Mouse (Mus musculus) heart, embryonic 10.5 days (tissue): ENCODE results near the gene Gm29776. TPM values are rescaled to one million over a fixed set of nuclear protein-coding genes. Genes with fewer than 3 reads are reported as not detected.
A peak's percentile ranks its signal among the peaks of the same experiment; 100 is the strongest.

ENCODE experiments used
- DNase-seq: peaks from one replicate; pipeline ENCODE4 v3.0.0-alpha.2; 2017; ENCODE audit warnings: low spot score
- H3K27ac ChIP-seq: fragments of 300-500 bp; sonication (generic); 2 replicates; pipeline ENCODE4 v1.5.1; 2016; ENCODE audit warnings: mild to moderate bottlenecking
- H3K27me3 ChIP-seq: fragments of 300-500 bp; sonication (generic); 2 replicates; pipeline ENCODE4 v1.6.1; 2016; ENCODE audit warnings: mild to moderate bottlenecking; ENCODE audit not compliant: poor library complexity, insufficient read depth, severe bottlenecking
- H3K36me3 ChIP-seq: fragments of 300-500 bp; sonication (generic); 2 replicates; pipeline ENCODE4 v1.6.1; 2016; ENCODE audit warnings: mild to moderate bottlenecking, moderate library complexity
- H3K4me1 ChIP-seq: fragments of 300-500 bp; sonication (generic); 2 replicates; pipeline ENCODE4 v1.6.1; 2016; ENCODE audit warnings: mild to moderate bottlenecking
- H3K4me3 ChIP-seq: fragments of 300-500 bp; sonication (generic); 2 replicates; pipeline ENCODE4 v1.5.1; 2016; ENCODE audit warnings: mild to moderate bottlenecking, moderate library complexity
- H3K9me3 ChIP-seq: fragments of 300-500 bp; sonication (generic); 2 replicates; pipeline ENCODE4 v1.6.1; 2016; ENCODE audit warnings: mild to moderate bottlenecking, moderate library complexity
- WGBS: fragments of 180-500 bp; shearing (Covaris S2); methylation state at CpG from one replicate; pipeline ENCODE4 v1.1.7; 2016; 5-methylcytosine and 5-hydroxymethylcytosine counted together
- polyA plus RNA-seq: library from polyadenylated mRNA; unstranded; fragments of >200 nt; fragmentation: Nextera tagmentation; extraction: Ambion mirVana; gene quantifications from 2 replicates; pipeline ENCODE4 v1.2.1, GENCODE M21; 2016

Gm29776 gene
- polyA plus RNA-seq, 1 experiment from 2014 or later, result 0.10 TPM

DNA sequence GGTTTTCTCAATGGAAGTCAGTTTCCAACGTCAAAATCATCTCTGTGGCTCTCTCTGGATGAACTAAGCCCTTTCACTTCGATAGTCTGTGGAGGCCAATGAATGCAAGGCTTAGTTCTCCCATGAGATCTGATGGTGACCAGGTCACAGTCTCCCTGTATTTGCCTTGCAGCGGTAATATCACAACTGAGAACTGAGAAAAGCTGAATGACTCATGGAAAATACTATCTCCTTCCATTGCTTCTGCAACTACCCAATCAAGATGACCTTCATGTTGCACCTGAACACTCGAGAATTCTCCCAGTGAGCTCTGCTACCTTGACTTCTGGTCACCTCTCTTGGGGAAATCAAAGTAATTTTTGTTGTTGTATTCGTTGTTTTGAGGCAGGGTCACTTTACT, 28.9 kb upstream of the Gm29776 start:
- H3K27ac ChIP-seq, result no peak overlapping the region
- no peaks in the 10 kb centered on the region for H3K9me3 ChIP-seq
- no peak overlapping the region for H3K4me3 ChIP-seq
- WGBS, result 70% methylated on average over 5 of the region's 5 CpGs
- no peak for DNase-seq
- peaks cover 4% of the 10 kb centered on the region; the same call in 1 of the 2 replicates for H3K4me1 ChIP-seq
- H3K27me3 ChIP-seq, result peaks cover 20% of the 10 kb centered on the region; the same call in 1 of the 2 replicates
- H3K36me3 ChIP-seq, result no peaks in the 10 kb centered on the region

DNA sequence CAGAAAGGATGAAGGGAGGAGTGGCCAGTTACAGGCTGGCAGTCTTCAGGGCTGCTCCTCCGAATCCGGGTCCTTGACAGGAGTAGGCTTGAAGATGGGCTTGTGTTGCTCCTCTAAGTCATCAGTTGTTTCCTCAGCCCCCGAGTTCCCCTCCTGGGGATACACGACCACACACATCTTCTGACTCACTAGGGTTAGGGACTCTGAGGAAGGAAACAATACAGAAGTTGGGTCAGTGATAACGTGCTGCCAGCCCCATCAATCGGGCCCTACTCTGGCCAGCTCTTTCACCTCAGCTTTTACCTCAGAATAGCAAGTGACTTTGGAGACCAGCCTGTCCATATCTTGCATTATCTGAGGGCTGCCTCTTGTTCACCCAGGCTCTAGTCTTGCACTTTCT, 25.4 kb upstream of the Gm29776 start:
- WGBS, result 64% methylated on average over 6 of the region's 6 CpGs
- Histone ChIP-seq H3K4me1 (no peaks in the 10 kb centered on the region), H3K27me3 (0 out of 2 replicates have a peak, but pooled peaks cover 11% of the 10 kb centered on the region), H3K4me3 (no peak overlapping the region), H3K9me3 (no peaks in the 10 kb centered on the region), H3K36me3 (no peaks in the 10 kb centered on the region), H3K27ac (no peak overlapping the region)
- no peak for DNase-seq

DNA sequence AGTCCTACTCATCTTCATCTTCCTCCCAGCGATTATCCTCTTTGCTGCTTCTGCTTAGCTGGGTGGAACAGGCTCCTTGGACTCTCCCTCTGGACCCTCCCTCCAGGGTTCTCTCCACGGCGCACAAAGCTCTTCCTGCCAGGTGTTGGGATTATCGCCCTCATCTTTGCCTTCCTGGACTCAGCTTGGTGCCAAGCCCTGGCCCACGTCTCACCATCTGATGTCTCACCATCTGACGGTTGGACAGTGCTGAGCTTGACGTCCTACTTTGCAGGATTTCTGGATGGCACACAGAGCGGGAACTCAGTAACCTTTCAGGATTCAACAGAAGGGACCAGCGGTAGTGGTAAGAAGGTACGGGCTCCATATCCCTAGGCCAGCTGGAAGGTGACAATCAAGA, 23.1 kb upstream of the Gm29776 start:
- Histone ChIP-seq H3K4me1 (no peaks in the 10 kb centered on the region), H3K27ac (no peak overlapping the region), H3K27me3 (0 out of 2 replicates have a peak, but pooled peaks cover 10% of the 10 kb centered on the region), H3K9me3 (no peaks in the 10 kb centered on the region), H3K36me3 (no peaks in the 10 kb centered on the region), H3K4me3 (no peak overlapping the region)
- WGBS, result 77% methylated on average over 10 of the region's 10 CpGs
- DNase-seq, result no peak

DNA sequence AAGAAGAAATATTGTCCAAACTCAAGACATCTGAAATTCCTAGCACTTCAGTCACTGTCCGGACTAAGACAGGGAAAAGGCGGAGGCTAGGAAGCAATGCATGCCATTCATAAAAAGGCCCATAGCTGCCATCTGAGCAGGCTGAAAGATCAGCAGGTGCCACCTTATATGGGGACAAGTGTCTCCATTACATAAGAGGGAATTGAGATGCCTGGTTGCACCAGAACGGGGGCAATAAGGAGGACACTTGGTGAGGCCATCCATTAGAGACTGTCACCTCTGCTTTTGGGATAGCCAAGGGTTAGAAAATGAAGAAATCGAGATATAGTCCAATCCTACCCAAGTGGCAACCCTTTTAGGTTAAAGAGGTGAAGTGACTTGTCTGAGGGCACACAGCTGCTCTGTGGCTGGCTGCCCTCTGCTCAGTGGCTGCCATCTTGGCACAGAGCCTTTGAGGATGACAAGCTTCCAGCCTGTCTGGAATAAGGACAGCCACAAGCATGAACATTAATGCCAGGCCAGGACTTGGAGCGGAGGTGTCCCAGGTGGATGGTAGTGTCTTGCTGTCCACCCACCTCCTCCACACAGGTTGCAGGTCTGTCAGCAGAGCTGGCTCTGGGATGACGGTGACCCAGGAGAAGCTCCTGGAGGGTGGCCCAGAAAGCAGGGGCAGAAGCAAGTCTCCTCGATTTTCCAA, 22.2 kb upstream of the Gm29776 start:
- no peak overlapping the region for H3K27ac ChIP-seq
- 0 out of 2 replicates have a peak, but pooled peaks cover 7% of the 10 kb centered on the region for H3K27me3 ChIP-seq
- H3K4me1 ChIP-seq, result no peaks in the 10 kb centered on the region
- H3K9me3 ChIP-seq, result no peaks in the 10 kb centered on the region
- WGBS, result 84% methylated on average over 7 of the region's 7 CpGs
- DNase-seq, result no peak
- H3K36me3 ChIP-seq, result no peaks in the 10 kb centered on the region
- no peak overlapping the region for H3K4me3 ChIP-seq

DNA sequence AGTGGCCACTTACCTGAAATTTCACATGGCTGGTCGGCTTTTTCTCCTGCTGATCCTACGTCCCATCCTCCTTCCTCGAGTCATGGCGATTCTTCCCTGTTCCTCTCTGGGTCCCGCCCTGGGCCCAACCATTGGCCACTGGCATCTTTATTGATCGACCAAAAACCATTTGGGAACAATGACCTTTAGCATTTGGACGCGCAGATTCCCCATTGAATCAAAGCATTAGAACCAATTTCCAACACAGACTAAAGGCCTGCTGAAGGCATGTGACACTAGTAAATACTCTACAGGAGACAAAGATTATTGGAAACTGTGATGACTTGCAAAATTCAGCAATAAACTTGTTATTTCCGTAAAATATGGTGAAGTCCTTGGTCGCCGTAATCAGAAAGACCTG, 21.4 kb upstream of the Gm29776 start:
- WGBS, result 87% methylated on average over 11 of the region's 11 CpGs
- H3K27ac ChIP-seq, result no peak overlapping the region

DNA sequence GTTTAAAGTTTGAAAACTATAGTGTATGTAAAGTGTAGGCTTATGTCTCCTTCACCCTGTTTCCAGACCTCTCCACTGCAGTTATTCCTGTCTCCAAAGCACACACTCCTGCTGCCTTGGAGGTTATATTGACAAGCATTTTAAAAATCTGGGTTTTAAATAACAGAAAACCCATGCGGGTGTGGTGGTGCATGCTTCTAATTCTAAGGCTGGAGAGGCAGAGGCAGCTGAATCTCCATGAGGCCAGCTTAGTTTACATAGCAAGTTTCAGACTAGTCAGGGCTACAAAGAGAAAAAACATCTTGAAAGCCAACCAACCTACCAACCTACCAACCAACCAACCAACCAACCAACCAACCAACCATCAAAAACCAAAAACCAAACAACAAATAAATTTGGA, 16.8 kb upstream of the Gm29776 start:
- H3K4me1 ChIP-seq, result peaks cover 18% of the 10 kb centered on the region
- WGBS, result 74% methylated on average over 1 of the region's 1 CpGs
- no peak overlapping the region for H3K4me3 ChIP-seq
- H3K27ac ChIP-seq, result no peak overlapping the region
- DNase-seq, result no peak
- no peaks in the 10 kb centered on the region for H3K9me3 ChIP-seq
- H3K36me3 ChIP-seq, result no peaks in the 10 kb centered on the region
- H3K27me3 ChIP-seq, result peaks cover 5% of the 10 kb centered on the region; the same call in 1 of the 2 replicates

More for the DNA sequence above, 21.4 kb upstream of the Gm29776 start:
- Histone ChIP-seq H3K36me3 (no peaks in the 10 kb centered on the region), H3K4me3 (no peak overlapping the region), H3K9me3 (no peaks in the 10 kb centered on the region), H3K4me1 (peaks cover under 1% of the 10 kb centered on the region), H3K27me3 (0 out of 2 replicates have a peak, but pooled peaks cover 7% of the 10 kb centered on the region)
- DNase-seq, result no peak

DNA sequence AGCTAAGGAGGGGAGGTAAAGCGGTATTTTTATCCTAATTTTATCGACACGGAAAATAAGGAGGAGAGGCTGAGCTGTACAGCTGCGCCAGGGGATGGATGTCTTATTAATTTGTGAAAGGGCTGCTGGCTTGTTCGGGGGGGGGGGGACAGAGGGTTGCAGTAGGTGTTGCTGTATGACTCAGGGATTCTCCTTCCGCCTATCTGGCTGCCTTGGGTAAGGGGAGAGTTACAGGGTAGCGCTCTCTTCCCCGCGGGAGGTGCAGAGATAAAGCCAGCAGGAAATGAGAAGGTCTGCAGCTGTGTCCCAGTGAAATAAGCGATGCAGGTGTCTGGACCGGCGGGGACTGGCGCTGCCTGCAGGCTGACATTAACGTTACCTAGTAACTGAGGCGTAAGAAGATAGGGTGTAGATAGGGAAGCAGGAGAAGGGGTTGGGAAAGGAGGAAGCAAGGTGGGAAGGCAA, 16.0 kb upstream of the Gm29776 start:
- Histone ChIP-seq H3K9me3 (no peaks in the 10 kb centered on the region), H3K27me3 (peaks cover 9% of the 10 kb centered on the region; the same call in 1 of the 2 replicates), H3K36me3 (no peaks in the 10 kb centered on the region), H3K4me3 (peak overlapping the region; percentile 54), H3K4me1 (peaks cover 20% of the 10 kb centered on the region), H3K27ac (0 out of 2 replicates have a peak overlapping the region, but pooled peaks have one; percentile 36)
- 3% methylated on average over 15 of the region's 15 CpGs for WGBS
- DNase-seq, result no peak

DNA sequence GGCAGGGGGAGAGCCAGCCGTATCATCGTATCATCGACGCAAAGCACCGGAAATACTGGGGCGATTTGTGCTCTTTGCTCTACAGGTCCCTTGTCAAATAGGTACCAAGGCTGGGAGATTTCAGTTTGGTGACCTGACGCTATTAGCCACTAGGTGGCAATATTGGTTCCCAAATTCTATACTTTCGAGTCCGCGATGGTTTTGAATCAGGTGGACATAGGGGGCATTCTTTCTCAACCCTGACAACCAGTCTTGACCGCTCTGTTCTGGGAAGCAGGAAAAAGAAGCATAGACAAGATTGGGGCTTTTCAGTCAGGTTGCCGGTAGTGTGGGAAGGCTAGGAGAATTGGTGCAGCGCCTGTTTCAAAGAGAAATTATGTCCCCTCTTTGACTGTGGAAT, 15.5 kb upstream of the Gm29776 start:
- under 1% methylated on average over 13 of the region's 13 CpGs for WGBS
- peaks cover 9% of the 10 kb centered on the region; the same call in 1 of the 2 replicates for H3K27me3 ChIP-seq
- H3K4me1 ChIP-seq, result peaks cover 21% of the 10 kb centered on the region
- no peaks in the 10 kb centered on the region for H3K36me3 ChIP-seq
- peak; percentile 88 for DNase-seq
- no peak overlapping the region for H3K27ac ChIP-seq
- peak overlapping the region; percentile 54 for H3K4me3 ChIP-seq
- H3K9me3 ChIP-seq, result no peaks in the 10 kb centered on the region

DNA sequence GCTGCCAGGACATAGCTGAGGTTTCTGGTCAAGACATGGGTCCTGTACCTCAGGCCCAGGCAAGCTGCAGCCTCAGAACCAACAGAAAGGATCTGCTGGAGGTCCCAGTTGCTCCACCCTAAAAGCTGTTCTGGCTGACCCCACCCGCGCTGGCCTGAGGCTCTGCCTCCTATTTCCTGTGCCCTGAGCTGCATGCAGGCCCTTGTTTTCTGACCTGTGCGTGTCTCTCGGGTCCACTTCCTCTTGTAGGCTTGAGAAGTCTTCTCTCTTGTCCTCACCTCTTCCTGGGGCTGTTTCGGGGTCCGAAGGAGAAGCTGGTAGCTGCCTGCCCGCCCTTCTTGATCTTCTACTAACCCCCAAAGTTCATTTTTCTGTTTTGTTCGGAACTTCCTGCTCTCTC, 14.2 kb upstream of the Gm29776 start:
- Histone ChIP-seq H3K9me3 (no peaks in the 10 kb centered on the region), H3K27me3 (peaks cover 9% of the 10 kb centered on the region; the same call in 1 of the 2 replicates), H3K27ac (peak overlapping the region; percentile 37; the same call in 1 of the 2 replicates), H3K36me3 (no peaks in the 10 kb centered on the region), H3K4me1 (peaks cover 30% of the 10 kb centered on the region), H3K4me3 (no peak overlapping the region)
- DNase-seq, result no peak
- WGBS, result 63% methylated on average over 8 of the region's 8 CpGs

DNA sequence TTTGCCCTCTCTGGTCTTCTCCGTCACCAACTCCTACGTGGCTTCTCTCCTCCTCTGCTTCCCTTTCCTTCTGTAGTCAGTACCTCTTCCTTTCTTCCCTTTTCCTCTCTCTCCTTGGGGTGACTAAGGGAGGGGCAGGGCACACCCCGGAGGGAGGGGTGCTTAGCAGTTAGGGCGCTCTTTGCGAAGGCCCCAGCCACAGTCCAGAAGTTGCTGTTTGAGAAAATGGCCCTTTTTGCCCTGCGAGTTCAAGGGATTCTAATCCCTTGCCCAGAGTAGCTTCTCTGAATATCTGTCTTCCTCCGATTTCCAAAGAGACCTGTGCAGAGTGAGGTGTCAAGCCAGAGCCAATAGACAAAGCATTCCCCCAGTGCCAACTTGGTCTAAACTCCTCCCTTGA, 13.4 kb upstream of the Gm29776 start, which contains the start of gene Cebpe:
Cebpe (minus strand) TSS at position 101 of the 400 bp plus-strand sequence.
- H3K36me3 ChIP-seq, result no peaks in the 10 kb centered on the region
- peaks cover 37% of the 10 kb centered on the region for H3K4me1 ChIP-seq
- peaks cover 14% of the 10 kb centered on the region; the same call in 1 of the 2 replicates for H3K27me3 ChIP-seq
- no peaks in the 10 kb centered on the region for H3K9me3 ChIP-seq
- no peak within 1 kb of the TSS for H3K4me3 ChIP-seq
- 84% methylated on average over 7 of the region's 7 CpGs for WGBS
- H3K27ac ChIP-seq, result peak within 1 kb of the TSS; percentile 37; the same call in 1 of the 2 replicates
- no peak for DNase-seq

DNA sequence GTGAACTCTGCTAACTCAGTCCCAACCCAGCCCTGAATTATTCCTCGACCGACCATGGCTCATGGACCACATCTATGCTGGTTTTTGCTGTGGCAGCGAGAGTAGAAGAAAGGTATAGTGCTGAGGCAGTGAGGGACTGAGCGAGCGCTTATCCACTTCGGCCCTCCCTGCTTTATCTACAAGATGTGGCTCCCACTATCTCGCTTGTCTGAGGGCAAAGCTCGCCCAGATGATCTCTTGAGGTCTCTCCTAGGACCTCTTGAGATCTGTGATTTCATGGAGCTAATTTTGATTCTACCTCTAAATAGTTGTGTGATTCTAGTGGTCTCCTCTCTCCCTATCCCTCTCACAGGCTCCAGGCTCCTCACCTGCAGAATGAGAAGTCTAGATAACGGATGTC, 10.4 kb upstream of the Gm29776 start:
- Histone ChIP-seq H3K9me3 (no peaks in the 10 kb centered on the region), H3K36me3 (no peaks in the 10 kb centered on the region), H3K4me3 (no peak overlapping the region), H3K27ac (no peak overlapping the region), H3K27me3 (peaks cover 14% of the 10 kb centered on the region; the same call in 1 of the 2 replicates), H3K4me1 (peaks cover 50% of the 10 kb centered on the region)
- WGBS, result 58% methylated on average over 9 of the region's 9 CpGs
- no peak for DNase-seq

DNA sequence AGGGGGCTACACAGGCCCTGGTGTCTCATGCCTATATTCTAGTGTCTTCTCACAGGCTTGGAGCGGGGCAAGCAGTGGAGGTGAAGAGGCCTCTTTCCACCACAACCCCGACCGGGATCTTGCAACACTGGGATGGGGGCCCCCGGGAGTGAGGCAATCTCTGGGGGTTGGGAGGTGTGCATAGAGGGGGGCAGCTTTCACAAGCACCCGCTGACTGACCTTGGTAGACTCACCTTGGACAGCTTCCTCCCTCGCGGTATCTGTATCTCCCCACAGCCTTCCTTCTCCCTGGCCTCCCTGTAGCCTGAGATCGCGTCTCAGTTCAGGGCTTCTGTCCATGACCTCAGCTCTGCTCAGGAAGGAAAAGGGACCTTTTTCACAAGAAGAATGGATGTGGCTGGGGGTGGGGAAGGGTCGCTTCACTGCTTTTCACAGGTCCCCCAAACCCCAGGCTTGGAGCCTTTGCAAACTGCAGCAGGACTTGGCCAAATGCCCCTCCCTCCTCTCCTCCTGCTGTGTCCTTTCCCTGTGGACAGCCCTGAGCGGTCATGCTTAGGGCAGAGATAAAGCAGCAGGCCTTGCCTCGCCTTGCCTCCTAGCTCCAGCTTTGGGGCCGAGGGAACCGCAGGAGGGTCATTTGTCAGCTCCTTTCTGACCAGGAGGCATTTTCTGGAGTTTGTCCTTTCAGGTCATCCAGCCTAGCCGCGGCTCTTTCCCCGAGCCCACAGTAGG, 8.1 kb upstream of the Gm29776 start:
- DNase-seq, result peak; percentile 83
- no peaks in the 10 kb centered on the region for H3K36me3 ChIP-seq
- peak overlapping the region; percentile 34; the same call in 1 of the 2 replicates for H3K4me3 ChIP-seq
- H3K27ac ChIP-seq, result peak overlapping the region; percentile 84
- H3K9me3 ChIP-seq, result no peaks in the 10 kb centered on the region
- peaks cover 23% of the 10 kb centered on the region; the same call in 1 of the 2 replicates for H3K27me3 ChIP-seq
- 32% methylated on average over 17 of the region's 17 CpGs for WGBS
- H3K4me1 ChIP-seq, result peaks cover 43% of the 10 kb centered on the region

DNA sequence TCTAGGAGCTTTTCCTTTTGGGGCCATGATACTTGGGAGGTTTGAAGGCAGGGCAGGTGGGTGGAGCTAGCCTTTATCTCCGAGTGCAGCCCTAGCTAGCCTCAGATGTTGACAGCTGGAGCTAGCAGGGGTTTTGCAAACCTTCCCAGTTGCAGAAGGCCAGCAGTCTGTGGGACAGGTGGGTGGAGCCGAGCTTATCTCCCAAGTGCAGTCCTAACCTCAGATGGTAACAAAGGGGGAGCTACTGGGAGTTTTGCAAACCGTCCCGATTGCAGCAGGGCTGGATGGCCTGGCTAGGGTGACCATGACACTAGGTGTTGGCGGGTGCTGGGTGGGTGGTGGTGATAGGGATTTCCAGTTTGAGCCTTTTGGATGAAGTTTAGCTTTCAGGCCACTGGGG, 7.2 kb upstream of the Gm29776 start:
- H3K4me1 ChIP-seq, result peaks cover 48% of the 10 kb centered on the region
- no peaks in the 10 kb centered on the region for H3K9me3 ChIP-seq
- H3K27ac ChIP-seq, result peak overlapping the region; percentile 84
- no peaks in the 10 kb centered on the region for H3K36me3 ChIP-seq
- DNase-seq, result peak; percentile 93
- peaks cover 23% of the 10 kb centered on the region; the same call in 1 of the 2 replicates for H3K27me3 ChIP-seq
- 0 out of 2 replicates have a peak overlapping the region, but pooled peaks have one; percentile 8 for H3K4me3 ChIP-seq
- 14% methylated on average over 5 of the region's 5 CpGs for WGBS
